Mouse (Mus musculus) lung, adult 2 months (tissue): Measurements from ENCODE around the gene Shank1. TPM values are rescaled to one million over a fixed set of nuclear protein-coding genes. Genes with fewer than 3 reads are reported as not detected.
A peak's percentile ranks its signal among the peaks of the same experiment; 100 is the strongest.

Experiments used
- DNase-seq: peaks from one replicate; pipeline ENCODE4 v3.0.0; 2022
- H3K4me1 ChIP-seq: fragments of 200-500 bp; 2 replicates; pipeline ENCODE4 v1.6.1; 2011; ENCODE audit warnings: low read length; ENCODE audit not compliant: control insufficient read depth, insufficient read depth
- H3K4me3 ChIP-seq: fragments of 200-500 bp; replicated peaks from 2 replicates; pipeline ENCODE3; 2011; ENCODE audit warnings: low read depth, mild to moderate bottlenecking, control low read depth, low read length; ENCODE audit errors: extremely low read depth
- CTCF ChIP-seq: fragments of 200-500 bp; IDR thresholded peaks from 2 replicates; pipeline ENCODE4 v1.5.1; 2011; ENCODE audit warnings: mild to moderate bottlenecking, low read length, control low read depth; ENCODE audit not compliant: insufficient read depth
- POLR2A ChIP-seq: fragments of 200-500 bp; IDR thresholded peaks from 2 replicates; pipeline ENCODE4 v1.6.1; 2011; ENCODE audit warnings: low read depth, mild to moderate bottlenecking, control low read depth, low read length, borderline replicate concordance; ENCODE audit errors: extremely low read depth
- WGBS: fragments of 180-500 bp; shearing (Covaris S2); methylation state at CpG from one replicate; pipeline ENCODE4 v1.1.7; 2018; 5-methylcytosine and 5-hydroxymethylcytosine counted together
- polyA plus RNA-seq: library from polyadenylated mRNA; depleted of rRNA; stranded (reverse); fragments of >200 nt; gene quantifications from 2 replicates; pipeline ENCODE4 v1.2.3, GENCODE M21; 2012

Shank1 gene
- polyA plus RNA-seq, 1 experiment: 0.65 TPM

GRCm38 (mm10) chr7:44352750-44353600, 42.9 kb downstream of the Shank1 start:
- Histone ChIP-seq H3K4me3 (no peak overlapping the region), H3K4me1 (no peaks in the 10 kb centered on the region)
- WGBS: 3% methylated on average over 71 of the region's 71 CpGs
- no peak for TF ChIP-seq CTCF
- no peak for TF ChIP-seq POLR2A
- DNase-seq: no peak

GRCm38 (mm10) chr7:44353601-44354340, 43.7 kb downstream of the Shank1 start:
- no peak for TF ChIP-seq CTCF
- no peak for TF ChIP-seq POLR2A
- Histone ChIP-seq H3K4me3 (no peak overlapping the region), H3K4me1 (no peaks in the 10 kb centered on the region)
- WGBS: 2% methylated on average over 35 of the region's 35 CpGs
- DNase-seq: peak; percentile 13

GRCm38 (mm10) chr7:44355411-44355810, 45.4 kb downstream of the Shank1 start:
- no peak overlapping the region for H3K4me3 ChIP-seq
- no peak for DNase-seq
- WGBS: 76% methylated on average over 6 of the region's 6 CpGs
- peaks cover 3% of the 10 kb centered on the region for H3K4me1 ChIP-seq
- no peak for TF ChIP-seq CTCF
- no peak for TF ChIP-seq POLR2A

GRCm38 (mm10) chr7:44356590-44357481, 46.8 kb downstream of the Shank1 start:
- DNase-seq: no peak
- TF ChIP-seq POLR2A (no peak), CTCF (no peak)
- H3K4me1 ChIP-seq: peaks cover 6% of the 10 kb centered on the region
- no peak overlapping the region for H3K4me3 ChIP-seq
- WGBS: 5% methylated on average over 35 of the region's 35 CpGs

GRCm38 (mm10) chr7:44357531-44357930, 47.5 kb downstream of the Shank1 start:
- WGBS: 16% methylated on average over 10 of the region's 10 CpGs
- DNase-seq: no peak
- peaks cover 6% of the 10 kb centered on the region for H3K4me1 ChIP-seq
- H3K4me3 ChIP-seq: no peak overlapping the region
- TF ChIP-seq CTCF (no peak), POLR2A (no peak)

GRCm38 (mm10) chr7:44358012-44358411, 48.0 kb downstream of the Shank1 start:
- TF ChIP-seq POLR2A (no peak), CTCF (no peak)
- no peak overlapping the region for H3K4me3 ChIP-seq
- 14% methylated on average over 5 of the region's 5 CpGs for WGBS
- H3K4me1 ChIP-seq: peaks cover 6% of the 10 kb centered on the region
- peak; percentile 25 for DNase-seq

GRCm38 (mm10) chr7:44358886-44359654, 49.0 kb downstream of the Shank1 start:
- DNase-seq: peak; percentile 9
- H3K4me1 ChIP-seq: peaks cover 6% of the 10 kb centered on the region
- H3K4me3 ChIP-seq: no peak overlapping the region
- TF ChIP-seq CTCF: no peak
- TF ChIP-seq POLR2A: no peak
- WGBS: 8% methylated on average over 17 of the region's 26 CpGs

GRCm38 (mm10) chr7:44359908-44360672, 50.0 kb downstream of the Shank1 start:
- TF ChIP-seq CTCF: no peak
- TF ChIP-seq POLR2A: peak; percentile 88; the same call in 1 of the 2 replicates
- under 1% methylated on average over 54 of the region's 54 CpGs for WGBS
- peak; percentile 92 for DNase-seq
- H3K4me1 ChIP-seq: peaks cover 6% of the 10 kb centered on the region
- peak overlapping the region; percentile 82 for H3K4me3 ChIP-seq
